Mouse (Mus musculus): ENCODE results near the gene Lsm14a. TPM values are rescaled to one million over a fixed set of nuclear protein-coding genes. Genes with fewer than 3 reads are reported as not detected.

Gene Lsm14a
- polyA plus RNA-seq, 1 experiment from 2014 or later, result 84.0 TPM

DNA sequence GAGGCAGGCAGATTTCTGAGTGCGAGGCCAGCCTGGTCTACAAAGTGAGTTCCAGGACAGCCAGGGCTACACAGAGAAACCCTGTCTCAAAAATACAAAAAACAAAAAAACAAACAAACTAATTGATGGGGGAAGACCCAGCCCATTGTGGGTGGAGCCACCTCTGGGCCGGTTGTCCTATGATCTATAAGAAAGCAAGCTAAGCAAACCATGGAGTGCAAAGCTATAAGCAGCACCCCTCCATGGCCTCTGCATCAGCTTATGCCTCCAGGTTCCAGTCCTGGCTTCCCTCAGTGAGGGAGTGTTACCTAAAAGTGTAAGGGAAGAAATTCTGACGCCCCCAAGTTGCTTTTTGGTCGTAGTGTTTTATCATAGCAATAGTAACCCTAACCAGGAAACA lies 1.4 kb downstream of the Lsm14a start:
- ATAC-seq (ENCODE audit: insufficient read depth, low FRiP score, low read depth), result no peak
- no peak overlapping the region for H3K27ac ChIP-seq
- H3K4me1 ChIP-seq, result peaks cover 20% of the 10 kb centered on the region
- 80% methylated on average over 4 of the region's 4 CpGs for WGBS
- no peak overlapping the region for H3K9ac ChIP-seq
- H3K9me3 ChIP-seq, result no peaks in the 10 kb centered on the region
- H3K27me3 ChIP-seq (replicated peaks), result no peaks in the 10 kb centered on the region
- no peak overlapping the region for H3K4me2 ChIP-seq
- no peak overlapping the region for H3K4me3 ChIP-seq (replicated peaks)
- no peaks in the 10 kb centered on the region for H3K36me3 ChIP-seq

DNA sequence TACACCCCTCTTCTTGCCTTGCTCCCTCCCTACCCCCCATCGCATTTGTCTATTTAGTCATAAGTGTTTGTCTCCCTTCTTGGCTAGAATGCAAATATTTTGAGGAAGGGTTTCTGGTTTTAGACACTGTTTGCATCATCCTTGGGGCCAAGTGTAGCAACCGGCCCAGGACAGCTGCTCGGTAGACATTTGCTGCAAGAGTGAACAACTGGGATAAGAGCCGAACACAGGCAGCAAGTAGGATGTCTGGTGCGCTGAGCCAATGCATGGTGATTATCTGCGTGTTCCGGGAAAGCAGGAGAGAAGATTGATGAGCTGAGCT lies 2.3 kb downstream of the Lsm14a start:
- Histone ChIP-seq H3K27me3 (replicated peaks) (no peaks in the 10 kb centered on the region), H3K4me3 (replicated peaks) (peak overlapping the region; percentile 85), H3K9ac (no peak overlapping the region), H3K4me2 (peak overlapping the region; percentile 70), H3K27ac (peak overlapping the region; percentile 100; the same call in 1 of the 2 replicates), H3K9me3 (no peaks in the 10 kb centered on the region), H3K4me1 (peaks cover 22% of the 10 kb centered on the region), H3K36me3 (no peaks in the 10 kb centered on the region)
- no peak for ATAC-seq (ENCODE audit: insufficient read depth, low FRiP score, low read depth)
- 30% methylated on average over 7 of the region's 7 CpGs for WGBS

DNA sequence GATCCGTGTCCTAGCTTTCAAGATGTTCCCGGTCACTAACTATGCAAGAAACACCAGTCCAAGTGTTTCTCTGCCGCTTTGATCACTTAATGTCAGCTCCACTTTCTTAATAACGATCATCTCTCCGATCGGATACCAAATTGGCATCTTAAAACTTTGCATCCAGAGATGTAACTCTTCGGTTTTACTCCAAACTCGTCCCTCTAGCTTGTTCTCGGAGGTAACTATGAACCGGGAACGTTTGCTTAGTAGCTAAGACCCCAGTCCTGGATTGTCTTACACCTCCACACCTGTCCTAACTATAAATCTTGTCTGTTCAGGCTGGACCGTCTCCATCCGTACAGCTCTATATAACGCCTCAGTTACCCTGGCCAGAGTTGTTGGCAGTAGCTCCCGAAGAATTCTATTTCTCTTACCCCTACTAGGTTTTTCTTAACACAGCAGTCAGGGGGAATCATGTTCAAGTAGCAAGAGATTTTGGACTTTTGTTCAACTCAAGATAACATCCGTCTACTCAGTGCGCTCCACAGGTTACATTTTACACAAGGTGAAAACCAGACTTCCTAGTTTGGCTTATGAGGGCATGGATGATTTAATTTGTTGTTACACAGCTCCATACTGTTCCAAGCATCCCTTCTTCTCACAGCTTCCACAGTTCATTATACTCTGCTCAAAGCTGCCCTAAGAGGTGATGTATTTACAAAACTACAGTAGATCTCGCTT lies 2.8 kb downstream of the Lsm14a start:
- H3K4me3 ChIP-seq (replicated peaks), result peak overlapping the region; percentile 85
- H3K4me2 ChIP-seq, result peak overlapping the region; percentile 70
- WGBS, result 6% methylated on average over 18 of the region's 18 CpGs
- H3K36me3 ChIP-seq, result no peaks in the 10 kb centered on the region
- no peak for ATAC-seq (ENCODE audit: insufficient read depth, low FRiP score, low read depth)
- peaks cover 25% of the 10 kb centered on the region for H3K4me1 ChIP-seq
- H3K9me3 ChIP-seq, result no peaks in the 10 kb centered on the region
- H3K27me3 ChIP-seq (replicated peaks), result no peaks in the 10 kb centered on the region
- peak overlapping the region; percentile 95 for H3K9ac ChIP-seq
- peak overlapping the region; percentile 100 for H3K27ac ChIP-seq

GRCm38 (mm10) chr7:34389277-34390085 lies 3.6 kb downstream of the Lsm14a start:
- Histone ChIP-seq H3K4me2 (peak overlapping the region; percentile 83), H3K9me3 (no peaks in the 10 kb centered on the region), H3K9ac (peak overlapping the region; percentile 95), H3K36me3 (no peaks in the 10 kb centered on the region), H3K27me3 (replicated peaks) (no peaks in the 10 kb centered on the region), H3K4me3 (replicated peaks) (peak overlapping the region; percentile 85), H3K27ac (peak overlapping the region; percentile 100), H3K4me1 (peaks cover 25% of the 10 kb centered on the region)
- WGBS, result under 1% methylated on average over 67 of the region's 100 CpGs
- peak; percentile 94 for ATAC-seq (ENCODE audit: insufficient read depth, low FRiP score, low read depth)

GRCm38 (mm10) chr7:34388445-34389276 lies 4.5 kb downstream of the Lsm14a start:
- H3K4me3 ChIP-seq (replicated peaks), result peak overlapping the region; percentile 85
- no peaks in the 10 kb centered on the region for H3K27me3 ChIP-seq (replicated peaks)
- H3K9me3 ChIP-seq, result no peaks in the 10 kb centered on the region
- under 1% methylated on average over 64 of the region's 64 CpGs for WGBS
- peak; percentile 51; the same call in 1 of the 2 replicates for ATAC-seq (ENCODE audit: insufficient read depth, low FRiP score, low read depth)
- peak overlapping the region; percentile 83 for H3K4me2 ChIP-seq
- H3K27ac ChIP-seq, result peak overlapping the region; percentile 100
- H3K4me1 ChIP-seq, result peaks cover 25% of the 10 kb centered on the region
- H3K36me3 ChIP-seq, result no peaks in the 10 kb centered on the region
- H3K9ac ChIP-seq, result peak overlapping the region; percentile 95

DNA sequence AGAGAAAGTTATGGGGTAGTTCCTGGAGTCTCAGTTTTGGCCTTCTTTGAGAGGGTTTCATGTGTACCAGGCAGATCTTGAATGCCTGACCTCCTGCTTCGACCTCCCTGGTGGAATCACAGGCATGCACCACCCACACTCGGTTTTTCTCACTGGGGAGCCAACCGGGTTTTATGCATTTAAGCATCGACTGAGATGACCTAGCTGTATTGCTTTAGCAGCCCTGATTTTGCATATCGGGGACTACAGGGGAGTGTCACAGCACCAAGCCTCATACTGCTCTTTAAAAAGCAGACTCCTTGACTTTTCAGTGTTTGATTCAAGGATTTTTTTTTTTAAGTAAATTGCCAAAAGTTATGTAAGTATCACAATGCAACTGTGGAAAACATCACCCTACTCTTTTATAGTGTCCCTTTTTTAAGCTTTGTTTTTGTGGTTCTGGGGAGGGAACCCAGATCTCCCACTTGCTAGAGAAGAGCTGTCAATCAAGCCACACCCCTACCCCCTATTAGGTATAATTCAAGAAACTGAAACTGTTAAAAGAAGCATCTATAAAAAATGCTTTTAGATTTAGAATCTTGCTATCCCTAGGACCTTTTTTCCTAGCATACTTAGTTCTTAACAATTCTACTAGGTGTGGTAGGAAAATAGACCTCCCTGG lies 5.2 kb downstream of the Lsm14a start:
- Histone ChIP-seq H3K27ac (no peak overlapping the region; the same call in 1 of the 2 replicates), H3K4me3 (replicated peaks) (peak overlapping the region; percentile 85), H3K4me2 (peak overlapping the region; percentile 83), H3K36me3 (no peaks in the 10 kb centered on the region), H3K9ac (peak overlapping the region; percentile 95; the same call in 1 of the 2 replicates), H3K4me1 (peaks cover 25% of the 10 kb centered on the region), H3K9me3 (no peaks in the 10 kb centered on the region), H3K27me3 (replicated peaks) (no peaks in the 10 kb centered on the region)
- 2% methylated on average over 5 of the region's 5 CpGs for whole genome bisulfite sequencing
- ATAC-seq (ENCODE audit: insufficient read depth, low FRiP score, low read depth), result no peak

DNA sequence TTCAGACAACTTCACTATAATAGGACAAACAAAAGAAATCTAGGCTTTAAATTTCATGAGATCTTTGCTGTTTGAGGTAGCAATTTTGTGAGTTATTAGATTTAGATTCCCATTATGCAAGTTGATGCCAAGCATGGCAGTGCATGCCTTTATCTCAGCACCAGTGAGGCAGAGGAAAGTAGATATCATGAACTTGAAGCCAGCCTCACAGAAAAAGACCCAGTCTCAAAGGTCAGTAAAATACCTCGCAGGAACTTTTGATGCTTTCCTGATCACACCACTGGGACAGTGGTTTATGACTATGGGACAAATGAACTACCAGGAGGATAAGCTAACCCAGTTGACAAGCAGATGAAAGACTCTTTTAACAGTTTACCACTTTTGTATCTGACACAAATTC lies 10.3 kb downstream of the Lsm14a start:
- H3K4me3 ChIP-seq (replicated peaks), result no peak overlapping the region
- H3K9me3 ChIP-seq, result no peaks in the 10 kb centered on the region
- ATAC-seq (ENCODE audit: insufficient read depth, low FRiP score, low read depth), result no peak
- 71% methylated on average over 1 of the region's 1 CpGs for WGBS
- H3K9ac ChIP-seq, result no peak overlapping the region
- H3K27ac ChIP-seq, result no peak overlapping the region
- no peak overlapping the region for H3K4me2 ChIP-seq
- H3K36me3 ChIP-seq, result no peaks in the 10 kb centered on the region
- H3K27me3 ChIP-seq (replicated peaks), result no peaks in the 10 kb centered on the region
- H3K4me1 ChIP-seq, result peaks cover 14% of the 10 kb centered on the region; the same call in 1 of the 2 replicates

DNA sequence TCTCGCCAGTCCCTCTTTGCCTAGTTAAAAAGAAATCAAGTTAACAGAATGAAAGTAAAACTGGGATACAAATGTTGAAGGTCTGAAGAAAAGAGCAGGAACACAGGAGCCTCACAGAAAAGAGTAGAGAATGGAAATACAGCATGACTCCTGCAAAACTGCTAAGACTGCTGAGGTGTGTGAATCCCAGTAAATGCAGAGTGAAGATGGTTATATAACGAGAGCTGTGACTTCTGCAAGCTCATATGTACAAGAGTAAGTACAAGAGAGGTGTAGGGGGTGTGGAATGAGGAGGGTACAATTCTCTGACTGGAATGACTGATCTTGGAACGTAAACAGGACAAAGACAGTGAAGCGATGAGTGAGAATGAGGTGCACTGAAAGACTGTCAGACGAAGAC lies 11.4 kb downstream of the Lsm14a start:
- WGBS, result 88% methylated on average over 5 of the region's 5 CpGs
- 0 out of 2 replicates have a peak, but pooled peaks cover 4% of the 10 kb centered on the region for H3K4me1 ChIP-seq
- H3K9ac ChIP-seq, result no peak overlapping the region
- H3K4me3 ChIP-seq (replicated peaks), result no peak overlapping the region
- no peak for ATAC-seq (ENCODE audit: insufficient read depth, low FRiP score, low read depth)
- no peaks in the 10 kb centered on the region for H3K27me3 ChIP-seq (replicated peaks)
- no peak overlapping the region for H3K4me2 ChIP-seq
- H3K27ac ChIP-seq, result no peak overlapping the region
- H3K9me3 ChIP-seq, result no peaks in the 10 kb centered on the region
- no peaks in the 10 kb centered on the region for H3K36me3 ChIP-seq

DNA sequence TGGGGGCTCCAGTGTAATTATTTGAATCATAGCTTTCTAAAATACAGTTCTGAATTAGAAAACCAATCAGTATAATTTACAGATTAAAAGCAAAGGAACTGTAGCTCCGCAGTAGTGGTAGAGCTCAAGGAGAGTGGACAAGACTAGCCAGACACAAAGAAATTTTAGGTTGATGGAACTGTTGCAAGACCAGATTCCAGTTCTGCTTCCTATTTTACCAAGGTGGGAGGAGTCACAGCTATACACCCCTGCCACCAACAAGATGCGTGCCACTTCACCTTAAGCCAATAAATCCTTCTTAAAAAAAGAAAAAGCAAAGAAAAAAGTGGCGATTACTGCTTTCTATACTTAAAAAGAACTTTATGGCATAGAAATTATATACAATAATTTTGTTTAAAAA lies 12.8 kb downstream of the Lsm14a start:
- 84% methylated on average over 3 of the region's 3 CpGs for WGBS

GRCm38 (mm10) chr7:34373906-34374305 lies 19.2 kb downstream of the Lsm14a start:
- Histone ChIP-seq H3K9ac (no peak overlapping the region), H3K36me3 (peaks cover 38% of the 10 kb centered on the region), H3K4me3 (replicated peaks) (no peak overlapping the region), H3K27ac (no peak overlapping the region), H3K4me1 (no peaks in the 10 kb centered on the region), H3K9me3 (no peaks in the 10 kb centered on the region), H3K27me3 (replicated peaks) (no peaks in the 10 kb centered on the region), H3K4me2 (no peak overlapping the region)
- WGBS, result 69% methylated on average over 1 of the region's 1 CpGs
- no peak for ATAC-seq (ENCODE audit: insufficient read depth, low FRiP score, low read depth)

More for the DNA sequence above, 12.8 kb downstream of the Lsm14a start:
- no peak overlapping the region for H3K4me2 ChIP-seq
- no peak overlapping the region for H3K27ac ChIP-seq
- H3K4me3 ChIP-seq (replicated peaks), result no peak overlapping the region
- no peaks in the 10 kb centered on the region for H3K27me3 ChIP-seq (replicated peaks)
- no peak overlapping the region for H3K9ac ChIP-seq
- H3K9me3 ChIP-seq, result no peaks in the 10 kb centered on the region
- no peak for ATAC-seq (ENCODE audit: insufficient read depth, low FRiP score, low read depth)
- no peaks in the 10 kb centered on the region for H3K36me3 ChIP-seq
- H3K4me1 ChIP-seq, result 0 out of 2 replicates have a peak, but pooled peaks cover under 1% of the 10 kb centered on the region

DNA sequence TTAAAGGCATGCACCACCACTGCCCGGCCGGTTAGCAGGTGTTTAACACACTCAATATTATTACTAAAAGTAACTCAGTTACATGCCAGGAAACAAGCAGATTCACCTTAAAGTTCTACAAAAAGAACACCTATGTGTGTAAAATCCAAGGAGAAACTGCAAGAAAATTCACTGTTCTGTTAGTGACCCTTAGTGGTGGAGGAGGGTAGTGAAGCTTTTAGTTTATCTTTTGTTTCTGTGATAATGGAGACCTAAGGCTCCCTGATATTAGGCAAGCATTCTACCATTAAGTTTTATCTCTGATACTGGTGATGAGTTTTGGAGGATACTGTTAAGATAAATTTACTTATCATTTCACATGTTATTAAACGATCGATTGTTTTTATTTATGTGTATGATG lies 37.5 kb downstream of the Lsm14a start:
- Histone ChIP-seq H3K36me3 (peaks cover 33% of the 10 kb centered on the region), H3K27me3 (replicated peaks) (no peaks in the 10 kb centered on the region), H3K4me2 (no peak overlapping the region), H3K9me3 (no peaks in the 10 kb centered on the region), H3K9ac (no peak overlapping the region), H3K4me1 (no peaks in the 10 kb centered on the region), H3K27ac (no peak overlapping the region), H3K4me3 (replicated peaks) (no peak overlapping the region)
- WGBS, result 93% methylated on average over 4 of the region's 4 CpGs
- no peak for ATAC-seq (ENCODE audit: insufficient read depth, low FRiP score, low read depth)

All from stomach, embryonic 15.5 days (tissue).